Mouse (Mus musculus) MEL (cell line): ENCODE results near the gene Myo18b. TPM values are rescaled to one million over a fixed set of nuclear protein-coding genes. Genes with fewer than 3 reads are reported as not detected.

Source experiments
- DNase-seq: peaks from one replicate; pipeline ENCODE4 v3.0.0; 2011; ENCODE audit warnings: low read depth, low spot score
- H3K27ac ChIP-seq: 2 replicates; pipeline ENCODE4 v1.5.1; 2012; ENCODE audit warnings: low read depth, mild to moderate bottlenecking, control low read depth, low read length, moderate library complexity; ENCODE audit not compliant: control insufficient read depth
- H3K27me3 ChIP-seq, 2 experiments: fragments of 150-350 bp in 1 of 2; sonication (generic) in 1 of 2; 2 replicates each; pipeline ENCODE4 v1.6.1; 2012; ENCODE audit warnings: low read length in 2 of 2, mild to moderate bottlenecking in 2 of 2, improper control_type of control experiment in 1 of 2, moderate library complexity in 1 of 2; ENCODE audit not compliant: insufficient read depth in 2 of 2, control insufficient read depth in 1 of 2
- H3K36me3 ChIP-seq, 2 experiments: 2 replicates each; pipeline ENCODE4 v1.6.1; 2012 to 2014; ENCODE audit warnings: low read length in 2 of 2, improper control_type of control experiment in 1 of 2, inconsistent platforms in 1 of 2, mild to moderate bottlenecking in 1 of 2; ENCODE audit not compliant: insufficient read depth in 2 of 2, control insufficient read depth in 1 of 2
- H3K4me1 ChIP-seq, 2 experiments: fragments of 150-350 bp in 1 of 2; sonication (generic) in 1 of 2; 2 replicates each; pipeline ENCODE4 v1.6.1; 2012; ENCODE audit warnings: low read length in 2 of 2, improper control_type of control experiment in 1 of 2, mild to moderate bottlenecking in 1 of 2; ENCODE audit not compliant: insufficient read depth in 2 of 2, control insufficient read depth in 1 of 2
- H3K4me3 ChIP-seq, 2 experiments: fragments of 150-350 bp in 1 of 2; sonication (generic) in 1 of 2; 2 replicates each; pipeline ENCODE4 v1.5.1; 2012; ENCODE audit warnings: low read depth in 2 of 2, low read length in 2 of 2, mild to moderate bottlenecking in 2 of 2, moderate library complexity in 2 of 2, control low read depth in 1 of 2, improper control_type of control experiment in 1 of 2; ENCODE audit not compliant: control insufficient read depth in 1 of 2, insufficient read depth in 1 of 2
- H3K79me2 ChIP-seq: 2 replicates; pipeline ENCODE4 v1.6.1; 2012; ENCODE audit warnings: mild to moderate bottlenecking, low read length, moderate library complexity; ENCODE audit not compliant: control insufficient read depth, poor library complexity, insufficient read depth
- H3K9ac ChIP-seq: 2 replicates; pipeline ENCODE4 v1.6.1; 2012; ENCODE audit warnings: low read depth, mild to moderate bottlenecking, control low read depth, low read length, moderate library complexity; ENCODE audit not compliant: control insufficient read depth, poor library complexity, severe bottlenecking
- H3K9me3 ChIP-seq: fragments of 150-350 bp; sonication (generic); replicated peaks from 2 replicates; pipeline ENCODE4 v1.6.1; 2012; ENCODE audit warnings: mild to moderate bottlenecking, low read length, improper control_type of control experiment, moderate library complexity; ENCODE audit not compliant: insufficient read depth
- CHD1 ChIP-seq: IDR thresholded peaks from 2 replicates; pipeline ENCODE4 v1.6.1; 2012; ENCODE audit warnings: low read depth, mild to moderate bottlenecking, inconsistent platforms, low read length, improper control_type of control experiment
- CHD2 ChIP-seq: IDR thresholded peaks from 2 replicates; pipeline ENCODE4 v1.6.1; 2011; ENCODE audit warnings: low read length, improper control_type of control experiment
- CTCF ChIP-seq, 3 experiments: IDR thresholded peaks in 2 of 3; conservative IDR thresholded peaks in 1 of 3; 2 replicates each; pipeline ENCODE4 v1.5.1; 2011 to 2012; ENCODE audit warnings: low read length in 3 of 3, low read depth in 2 of 3, mild to moderate bottlenecking in 2 of 3, improper control_type of control experiment in 1 of 3, inconsistent platforms in 1 of 3, mixed read lengths in 1 of 3, moderate library complexity in 1 of 3; ENCODE audit not compliant: control insufficient read depth in 1 of 3, insufficient read depth in 1 of 3, poor library complexity in 1 of 3, severe bottlenecking in 1 of 3
- ELF1 ChIP-seq: IDR thresholded peaks from 2 replicates; pipeline ENCODE4 v1.6.1; 2014; ENCODE audit warnings: low read depth, mild to moderate bottlenecking, inconsistent platforms, low read length, improper control_type of control experiment, moderate library complexity
- ETS1 ChIP-seq: IDR thresholded peaks from 2 replicates; pipeline ENCODE4 v1.6.1; 2012; ENCODE audit warnings: low read depth, mild to moderate bottlenecking, inconsistent platforms, low read length, improper control_type of control experiment, moderate library complexity
- GATA1 ChIP-seq: IDR thresholded peaks from 2 replicates; pipeline ENCODE4 v1.6.1; 2011; ENCODE audit warnings: low read depth, low read length, improper control_type of control experiment
- HCFC1 ChIP-seq: IDR thresholded peaks from 2 replicates; pipeline ENCODE4 v1.6.1; 2012; ENCODE audit warnings: low read depth, mild to moderate bottlenecking, inconsistent platforms, low read length, improper control_type of control experiment, moderate library complexity
- MAFK ChIP-seq: IDR thresholded peaks from 2 replicates; pipeline ENCODE4 v1.6.1; 2011; ENCODE audit warnings: low read depth, mild to moderate bottlenecking, low read length, improper control_type of control experiment, borderline replicate concordance
- MAZ ChIP-seq: IDR thresholded peaks from 2 replicates; pipeline ENCODE4 v1.6.1; 2012; ENCODE audit warnings: low read depth, mild to moderate bottlenecking, inconsistent platforms, low read length, improper control_type of control experiment
- MEF2A ChIP-seq: IDR thresholded peaks from 2 replicates; pipeline ENCODE4 v1.6.1; 2014; ENCODE audit warnings: low read depth, mild to moderate bottlenecking, inconsistent platforms, low read length, improper control_type of control experiment; ENCODE audit not compliant: poor library complexity, insufficient replicate concordance, severe bottlenecking; ENCODE audit errors: extremely low read depth
- MXI1 ChIP-seq: IDR thresholded peaks from 2 replicates; pipeline ENCODE4 v1.6.1; 2011; ENCODE audit warnings: mild to moderate bottlenecking, low read depth, low read length, improper control_type of control experiment
- MYC ChIP-seq: IDR thresholded peaks from 2 replicates; pipeline ENCODE4 v1.6.1; 2011; ENCODE audit warnings: low read depth, mild to moderate bottlenecking, low read length, improper control_type of control experiment, moderate library complexity
- NELFE ChIP-seq: IDR thresholded peaks from 2 replicates; pipeline ENCODE4 v1.6.1; 2011; ENCODE audit warnings: low read depth, low read length, improper control_type of control experiment
- NRF1 ChIP-seq: IDR thresholded peaks from 2 replicates; pipeline ENCODE4 v1.6.1; 2014; ENCODE audit warnings: low read depth, mild to moderate bottlenecking, inconsistent platforms, low read length, improper control_type of control experiment, moderate library complexity; ENCODE audit not compliant: poor library complexity, insufficient read depth, severe bottlenecking
- POLR2A ChIP-seq, 2 experiments: IDR thresholded peaks; 2 replicates each; pipeline ENCODE4 v1.6.1; 2011 to 2012; ENCODE audit warnings: low read length in 2 of 2, mild to moderate bottlenecking in 2 of 2, control low read depth in 1 of 2, improper control_type of control experiment in 1 of 2, low read depth in 1 of 2, moderate library complexity in 1 of 2; ENCODE audit not compliant: control insufficient read depth in 1 of 2, insufficient read depth in 1 of 2, poor library complexity in 1 of 2
- POLR2AphosphoS5 ChIP-seq: IDR thresholded peaks from 2 replicates; pipeline ENCODE4 v1.6.1; 2012; ENCODE audit warnings: low read depth, borderline replicate concordance, mild to moderate bottlenecking, inconsistent platforms, low read length, moderate library complexity, mixed read lengths
- RAD21 ChIP-seq: IDR thresholded peaks from 2 replicates; pipeline ENCODE4 v1.6.1; 2011; ENCODE audit warnings: mild to moderate bottlenecking, low read depth, low read length, improper control_type of control experiment
- RCOR1 ChIP-seq: IDR thresholded peaks from 2 replicates; pipeline ENCODE4 v1.6.1; 2012; ENCODE audit warnings: low read depth, mild to moderate bottlenecking, inconsistent platforms, low read length, improper control_type of control experiment
- SIN3A ChIP-seq: IDR thresholded peaks from 2 replicates; pipeline ENCODE4 v1.6.1; 2012; ENCODE audit warnings: low read length, improper control_type of control experiment, inconsistent platforms
- TAL1 ChIP-seq: IDR thresholded peaks from 2 replicates; pipeline ENCODE4 v1.6.1; 2012; ENCODE audit warnings: mild to moderate bottlenecking, inconsistent platforms, low read length, moderate library complexity, mixed read lengths
- TBP ChIP-seq: IDR thresholded peaks from 2 replicates; pipeline ENCODE4 v1.8.0; 2011; ENCODE audit warnings: low read depth, low read length, improper control_type of control experiment
- UBTF ChIP-seq: IDR thresholded peaks from 2 replicates; pipeline ENCODE4 v1.6.1; 2012; ENCODE audit warnings: low read depth, mild to moderate bottlenecking, inconsistent platforms, low read length, improper control_type of control experiment, moderate library complexity, borderline replicate concordance; ENCODE audit not compliant: insufficient read depth
- ZKSCAN1 ChIP-seq: IDR thresholded peaks from 2 replicates; pipeline ENCODE4 v1.6.1; 2012; ENCODE audit warnings: low read depth, mild to moderate bottlenecking, inconsistent platforms, low read length, improper control_type of control experiment, moderate library complexity
- ZMIZ1 ChIP-seq: IDR thresholded peaks from 2 replicates; pipeline ENCODE4 v1.6.1; 2012; ENCODE audit warnings: low read depth, mild to moderate bottlenecking, inconsistent platforms, low read length, improper control_type of control experiment, moderate library complexity
- ZNF384 ChIP-seq: IDR thresholded peaks from 2 replicates; pipeline ENCODE4 v1.6.1; 2012; ENCODE audit warnings: low read depth, mild to moderate bottlenecking, inconsistent platforms, low read length, improper control_type of control experiment
- polyA plus RNA-seq, 2 experiments: library from polyadenylated mRNA; stranded (reverse) in 1 of 2; unstranded in 1 of 2; fragments of >175 nt in 1 of 2; fragments of >200 nt in 1 of 2; gene quantifications; 2 replicates each; pipeline versions ENCODE4 v1.2.1 to v1.2.4; 2012; ENCODE audit warnings: low replicate concordance in 2 of 2, low read depth in 1 of 2; ENCODE audit not compliant: insufficient read length in 2 of 2, insufficient read depth in 1 of 2, missing spikeins in 1 of 2
- total RNA-seq: library from RNA; depleted of rRNA; stranded (reverse); fragments of 300-350 nt; gene quantifications from 2 replicates; pipeline ENCODE4 v1.2.3, GENCODE M21; 2012

Myo18b gene
- total and polyA plus RNA-seq, 3 experiments, result not detected

GRCm38 (mm10) chr5:112796086-112796485, 100.1 kb downstream of the Myo18b start:
- Histone ChIP-seq H3K79me2 (no peaks in the 10 kb centered on the region), H3K9me3 (no peaks in the 10 kb centered on the region), H3K4me1 (no peaks in the 10 kb centered on the region), H3K27ac (no peak overlapping the region), H3K9ac (no peak overlapping the region), H3K27me3 (no peaks in the 10 kb centered on the region), H3K36me3 (no peaks in the 10 kb centered on the region), H3K4me3 (no peak overlapping the region)
- DNase-seq, result no peak
- TF ChIP-seq MEF2A (no peak), CHD1 (no peak), ZKSCAN1 (no peak), UBTF (no peak), ETS1 (no peak), GATA1 (no peak), SIN3A (no peak), ELF1 (no peak), ZMIZ1 (no peak), MYC (no peak), RAD21 (no peak), NRF1 (no peak), POLR2A (IDR thresholded peaks at IDR 0.05; ENCODE audit: control insufficient read depth in 1 of 2, insufficient read depth in 1 of 2, low read depth in 1 of 2, low read length in 2 of 2, poor library complexity in 1 of 2) (no peak)

DNA sequence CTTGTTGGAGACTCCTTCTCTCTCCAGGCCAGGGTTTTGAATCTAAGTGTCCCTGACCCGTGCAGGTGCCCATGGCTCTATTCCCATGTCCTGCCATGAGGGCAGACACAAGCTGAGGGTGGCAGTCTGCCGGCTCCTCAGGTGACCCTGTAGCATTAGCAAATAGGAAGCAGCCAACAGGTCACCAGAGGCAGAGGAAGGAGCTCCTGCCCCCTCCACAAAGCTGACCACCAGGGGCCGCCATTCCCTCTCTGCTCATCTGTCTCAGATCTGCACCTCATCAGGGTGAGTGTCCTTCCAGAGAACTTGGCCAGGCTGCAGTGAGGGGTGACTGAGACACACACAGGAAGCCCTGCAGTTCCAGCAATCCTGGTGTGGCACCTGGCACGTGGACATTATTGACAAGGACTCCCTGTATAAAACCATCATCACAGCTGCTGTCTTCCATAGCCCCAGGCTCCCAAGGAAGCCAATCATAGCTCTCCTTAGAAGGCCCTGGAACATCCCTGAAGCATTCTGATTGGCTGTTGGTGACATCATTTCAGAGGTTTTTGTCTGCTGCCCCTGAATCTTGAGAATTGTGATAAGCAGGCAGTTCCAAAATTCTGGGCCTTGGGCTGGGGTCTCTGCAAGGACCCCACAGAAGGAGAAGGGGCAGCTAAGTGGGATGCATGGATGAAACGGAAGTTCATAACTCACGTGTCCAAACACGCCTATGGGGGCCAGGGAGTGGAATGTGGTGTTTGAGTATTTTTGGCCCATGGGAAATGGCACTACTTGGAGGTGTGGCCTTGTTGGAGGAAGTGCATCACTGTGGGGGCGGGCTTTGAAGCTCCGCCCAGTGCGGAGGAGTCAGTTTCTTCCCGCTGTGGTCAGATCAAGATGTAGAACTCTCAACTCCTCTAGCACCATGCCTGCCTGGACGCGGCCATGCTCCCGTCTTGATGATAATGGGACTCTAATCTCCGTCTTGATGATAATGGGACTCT, 104.1 kb downstream of the Myo18b start:
- Histone ChIP-seq H3K9ac (no peak overlapping the region), H3K79me2 (no peaks in the 10 kb centered on the region), H3K27me3 (no peaks in the 10 kb centered on the region), H3K9me3 (no peaks in the 10 kb centered on the region), H3K4me1 (no peaks in the 10 kb centered on the region), H3K4me3 (no peak overlapping the region), H3K36me3 (no peaks in the 10 kb centered on the region), H3K27ac (no peak overlapping the region)
- DNase-seq, result no peak
- TF ChIP-seq POLR2AphosphoS5 (no peak), CTCF (IDR thresholded peaks at IDR 0.05 in 2 of 3, conservative IDR thresholded peaks at IDR 0.05 in 1 of 3; ENCODE audit: control insufficient read depth in 1 of 3, insufficient read depth in 1 of 3, low read depth in 2 of 3, low read length in 3 of 3, poor library complexity in 1 of 3, severe bottlenecking in 1 of 3) (no peak), NRF1 (no peak), TAL1 (no peak), CHD2 (no peak), SIN3A (no peak), TBP (no peak), NELFE (no peak), ZMIZ1 (no peak), ELF1 (no peak), MAZ (no peak), MXI1 (no peak), ZNF384 (no peak), RCOR1 (no peak), UBTF (no peak), ETS1 (no peak), HCFC1 (no peak), POLR2A (IDR thresholded peaks at IDR 0.05; ENCODE audit: control insufficient read depth in 1 of 2, insufficient read depth in 1 of 2, low read depth in 1 of 2, low read length in 2 of 2, poor library complexity in 1 of 2) (no peak), MAFK (no peak)
